Mouse (Mus musculus) telencephalon, adult 2 months (tissue): ENCODE data around the gene Egr4.

Experiments
- DNase-seq: peaks from one replicate; pipeline ENCODE4 v3.0.0-alpha.2; 2011; ENCODE audit warnings: low read depth, low spot score

Gene Egr4

GRCm38 (mm10) chr6:85496976-85497375 lies 16.4 kb downstream of the Egr4 start:
- no peak for DNase-seq

- DNase-seq: no peak
Observed at GRCm38 (mm10) chr6:85491606-85492005, 21.8 kb downstream of the Egr4 start.

GRCm38 (mm10) chr6:85490252-85490651 lies 23.1 kb downstream of the Egr4 start:
- no peak for DNase-seq

- DNase-seq: no peak
Observed at GRCm38 (mm10) chr6:85489717-85490116, 23.7 kb downstream of the Egr4 start.

GRCm38 (mm10) chr6:85488510-85488909 lies 24.9 kb downstream of the Egr4 start:
- DNase-seq: no peak

GRCm38 (mm10) chr6:85485738-85486137 lies 27.7 kb downstream of the Egr4 start:
- DNase-seq: no peak

GRCm38 (mm10) chr6:85483843-85484721 lies 29.3 kb downstream of the Egr4 start:
- no peak for DNase-seq

- DNase-seq: no peak
Observed at GRCm38 (mm10) chr6:85480685-85481084, 32.7 kb downstream of the Egr4 start.

- no peak for DNase-seq
Observed at GRCm38 (mm10) chr6:85479979-85480378, 33.4 kb downstream of the Egr4 start.

GRCm38 (mm10) chr6:85478416-85478815 lies 35.0 kb downstream of the Egr4 start:
- no peak for DNase-seq

- DNase-seq: no peak
Observed at GRCm38 (mm10) chr6:85477366-85477917, 35.9 kb downstream of the Egr4 start.

GRCm38 (mm10) chr6:85475581-85475980 lies 37.8 kb downstream of the Egr4 start:
- DNase-seq: no peak

- no peak for DNase-seq
Observed at GRCm38 (mm10) chr6:85472542-85472941, 40.8 kb downstream of the Egr4 start.

- DNase-seq: no peak
Observed at GRCm38 (mm10) chr6:85471962-85472361, 41.4 kb downstream of the Egr4 start.

GRCm38 (mm10) chr6:85469660-85470430 lies 43.5 kb downstream of the Egr4 start:
- DNase-seq: no peak

GRCm38 (mm10) chr6:85465381-85465780 lies 48.0 kb downstream of the Egr4 start:
- no peak for DNase-seq
